Mouse (Mus musculus) heart, adult 8-10 months (tissue): ENCODE measurements at regions not wholly inside any gene's neighbourhood (a gene's known extent, or its start where the extent isn't known, plus 50 kb on each side); places are given as distances from the start of the nearest gene placed in this dataset.

ENCODE experiments used
- DNase-seq: peaks from one replicate; pipeline ENCODE4 v3.0.0; 2022; ENCODE audit warnings: low spot score

GRCm38 (mm10) chr3:41476516-41476915 lies 79.0 kb upstream of the Jade1 start:
- no peak for DNase-seq

DNA sequence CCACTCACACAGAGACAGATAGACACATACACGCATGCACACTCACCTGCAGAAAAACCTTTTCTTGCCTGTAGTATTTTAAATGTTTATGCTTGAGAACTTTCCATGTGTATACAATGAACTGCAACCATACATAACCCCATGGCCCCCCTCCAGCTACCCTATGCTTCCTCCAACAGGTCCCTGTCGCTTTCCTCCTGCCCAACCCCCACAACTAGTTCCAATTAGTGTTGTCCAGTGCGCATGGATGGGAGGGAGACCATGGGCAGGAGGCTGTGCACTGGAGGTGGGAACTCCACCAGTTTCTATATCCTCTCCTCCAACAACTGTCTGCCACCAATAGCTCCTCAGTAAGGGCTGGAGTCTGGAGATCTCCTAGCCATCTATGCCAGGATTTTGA lies 82.9 kb upstream of the Jade1 start:
- DNase-seq: no peak

GRCm38 (mm10) chr3:41469106-41469505 lies 86.4 kb upstream of the Jade1 start:
- DNase-seq: no peak

- no peak for DNase-seq
Observed at GRCm38 (mm10) chr3:41467857-41468256, 87.7 kb upstream of the Jade1 start.

GRCm38 (mm10) chr3:41465893-41466292 lies 89.6 kb upstream of the Jade1 start:
- no peak for DNase-seq

DNA sequence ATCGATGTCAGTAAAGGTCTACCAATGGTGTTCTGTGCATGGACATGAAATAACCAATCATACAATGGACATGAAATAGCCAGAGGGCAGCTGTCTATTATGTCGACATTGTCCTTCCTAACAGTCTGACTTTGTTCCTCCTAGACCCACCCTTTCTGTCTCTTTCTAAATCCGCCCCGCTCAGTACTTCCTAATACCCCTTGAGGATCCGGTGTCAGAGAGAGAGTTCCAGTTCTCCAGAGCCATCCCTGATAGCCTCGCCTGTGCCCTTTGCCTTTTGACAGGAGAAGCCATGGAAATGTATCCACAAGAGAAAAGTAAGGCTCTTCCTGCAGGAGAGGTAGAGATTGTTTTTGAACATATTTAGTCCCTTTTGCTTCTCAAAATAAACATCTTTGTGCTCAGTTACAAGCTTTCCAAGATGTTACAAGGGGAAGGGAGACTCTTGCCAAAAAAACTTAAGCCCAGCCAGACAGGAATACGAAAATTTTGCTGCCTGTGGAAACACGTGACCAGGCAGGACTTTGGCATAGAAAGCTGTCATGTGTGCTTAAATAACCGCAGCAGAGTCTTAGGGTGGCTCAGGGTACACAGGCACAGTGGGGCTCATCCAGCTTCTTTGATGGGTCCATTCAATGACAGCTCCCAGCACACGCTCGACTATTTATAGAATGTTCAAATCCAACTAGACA lies 92.4 kb upstream of the Jade1 start:
- DNase-seq: peak; percentile 33

- no peak for DNase-seq
Observed at GRCm38 (mm10) chr3:41460131-41460530, 95.4 kb upstream of the Jade1 start.

DNA sequence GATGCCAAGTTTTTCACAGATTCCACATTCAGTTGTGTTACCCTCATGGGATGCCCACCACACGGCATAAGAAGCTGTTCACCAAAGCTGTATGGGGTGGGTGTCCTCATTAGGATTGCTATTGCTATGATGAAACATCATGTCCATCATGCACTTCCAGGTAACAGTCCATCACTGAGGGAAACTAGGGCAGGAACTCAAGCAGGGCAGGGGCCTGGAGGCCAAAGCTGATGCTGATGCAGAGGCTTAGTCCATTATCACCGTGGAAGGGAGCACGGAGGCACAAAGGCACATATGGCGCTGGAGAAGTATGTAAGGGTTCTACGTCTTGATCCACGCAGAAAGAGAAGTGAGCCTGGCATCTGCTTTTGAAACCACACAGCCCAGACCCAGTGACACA lies 97.4 kb upstream of the Jade1 start:
- no peak for DNase-seq

GRCm38 (mm10) chr3:41453525-41453924 lies 102.0 kb upstream of the Jade1 start:
- DNase-seq: no peak

DNA sequence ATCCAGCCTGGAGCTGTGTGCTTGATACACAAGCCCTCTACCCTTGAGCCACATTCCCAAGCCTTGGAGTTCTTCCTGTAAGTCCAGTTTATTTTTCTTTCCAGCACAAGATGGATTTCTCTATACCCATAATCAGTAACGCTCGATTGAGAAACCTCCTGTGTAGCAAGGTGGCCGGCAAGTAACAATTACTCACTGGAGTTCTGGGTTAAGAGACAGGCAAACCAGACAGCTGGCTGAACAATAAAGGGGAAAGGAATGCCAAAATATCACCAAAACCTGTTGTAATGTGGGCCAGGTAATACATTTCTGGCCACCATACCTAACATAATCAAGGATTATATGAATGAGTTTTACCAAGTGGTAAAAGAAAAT lies 102.8 kb upstream of the Jade1 start:
- no peak for DNase-seq

DNA sequence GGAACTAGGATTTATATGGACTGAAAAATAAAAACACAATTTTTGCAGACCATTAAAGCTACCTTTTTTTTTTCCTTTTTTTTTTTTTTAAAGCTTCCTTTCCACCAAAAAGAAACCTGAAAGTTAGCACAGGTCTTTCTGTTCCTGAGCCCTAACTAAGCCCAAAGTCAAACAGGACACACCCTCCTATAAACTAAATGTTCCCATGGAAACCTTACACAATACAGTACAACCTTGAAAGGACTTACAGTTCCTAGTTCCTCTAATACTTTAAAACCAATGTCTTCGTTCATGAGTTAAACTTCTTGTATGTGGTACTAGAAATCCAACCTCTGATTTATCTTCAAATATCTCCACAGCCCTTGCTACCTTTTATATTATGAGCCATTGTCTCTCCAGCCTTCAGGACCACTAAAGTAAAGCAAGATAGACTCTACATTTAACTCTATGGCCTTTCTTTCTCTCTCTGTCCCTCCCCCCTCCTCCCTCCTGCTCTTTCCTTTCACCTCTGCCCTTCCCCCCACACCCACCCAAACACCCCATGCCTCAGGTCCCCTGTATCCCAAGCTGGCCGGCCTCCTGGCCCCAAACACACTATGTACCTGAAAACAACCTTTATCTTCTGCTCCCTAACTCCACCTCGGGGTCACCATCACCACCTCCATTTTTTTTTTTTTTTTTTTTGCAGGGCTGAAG lies 103.4 kb upstream of the Jade1 start:
- DNase-seq: no peak

GRCm38 (mm10) chr3:41450696-41451095 lies 104.8 kb upstream of the Jade1 start:
- no peak for DNase-seq

DNA sequence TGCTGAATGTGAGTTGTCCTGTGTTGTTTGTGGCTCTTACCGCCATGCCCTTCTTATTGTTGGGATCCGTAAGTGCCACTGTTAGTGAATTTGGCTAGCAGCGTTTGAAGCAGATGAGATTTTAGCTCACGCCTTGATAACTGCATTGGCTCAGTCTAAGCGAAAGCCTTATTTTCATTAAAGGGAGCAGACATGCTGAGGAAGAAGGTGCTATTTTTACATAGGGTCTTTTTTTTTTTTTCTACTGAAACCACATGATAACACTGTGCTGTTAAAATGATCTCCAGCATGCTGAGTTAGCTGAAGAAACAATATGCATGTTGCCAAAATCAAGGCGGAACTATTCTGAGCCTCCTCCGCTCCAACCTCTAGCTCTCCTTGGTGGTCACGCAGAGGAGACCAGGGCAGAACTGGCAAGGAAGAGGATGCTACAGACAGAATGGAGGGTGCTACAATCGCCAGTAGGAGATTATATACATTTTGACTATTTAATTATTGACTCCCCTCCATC lies 111.2 kb upstream of the Jade1 start:
- no peak for DNase-seq

DNA sequence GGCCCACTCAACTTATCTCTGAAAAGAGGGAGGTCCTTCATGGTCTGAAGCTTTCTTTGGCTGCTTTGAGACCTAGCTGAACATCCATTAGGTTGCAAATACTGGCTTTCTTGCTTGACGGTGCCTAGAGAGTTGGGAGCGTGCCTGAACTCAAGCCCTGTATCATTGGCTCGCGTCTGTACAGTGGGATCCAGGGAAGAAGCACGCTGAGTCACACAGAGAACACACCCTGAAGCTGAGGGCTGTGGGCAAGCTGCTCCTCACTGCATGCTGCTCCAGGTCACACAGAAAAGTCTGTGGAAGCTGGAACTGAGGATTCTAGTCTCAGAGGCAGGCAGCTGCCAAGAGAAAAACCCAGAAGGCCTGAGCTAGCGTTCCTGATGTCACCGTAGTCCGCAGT lies 119.3 kb upstream of the Jade1 start:
- peak; percentile 25 for DNase-seq

- DNase-seq: no peak
Observed at GRCm38 (mm10) chr3:41433106-41433505, 122.4 kb upstream of the Jade1 start.

DNA sequence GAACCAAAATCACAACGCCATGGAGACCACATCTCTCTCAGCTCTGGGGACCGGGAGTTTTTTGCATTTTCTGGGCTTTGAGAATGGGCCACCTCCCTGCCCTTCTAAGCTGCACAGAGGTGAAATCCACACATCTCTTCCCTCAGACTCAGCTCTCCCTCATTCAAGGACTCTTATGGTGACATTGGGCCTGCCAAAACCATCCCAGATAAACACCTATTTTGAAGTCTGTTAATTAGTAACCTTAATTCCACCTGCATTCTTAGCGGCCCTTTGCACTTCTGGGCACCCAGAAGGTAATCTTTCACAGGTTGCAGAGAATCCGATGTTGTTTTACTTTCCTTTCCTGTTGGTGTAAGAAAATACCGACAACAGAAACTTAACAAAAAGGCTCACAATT lies 123.2 kb upstream of the Jade1 start:
- DNase-seq: no peak

GRCm38 (mm10) chr3:41430191-41430590 lies 125.3 kb upstream of the Jade1 start:
- peak; percentile 72 for DNase-seq

DNA sequence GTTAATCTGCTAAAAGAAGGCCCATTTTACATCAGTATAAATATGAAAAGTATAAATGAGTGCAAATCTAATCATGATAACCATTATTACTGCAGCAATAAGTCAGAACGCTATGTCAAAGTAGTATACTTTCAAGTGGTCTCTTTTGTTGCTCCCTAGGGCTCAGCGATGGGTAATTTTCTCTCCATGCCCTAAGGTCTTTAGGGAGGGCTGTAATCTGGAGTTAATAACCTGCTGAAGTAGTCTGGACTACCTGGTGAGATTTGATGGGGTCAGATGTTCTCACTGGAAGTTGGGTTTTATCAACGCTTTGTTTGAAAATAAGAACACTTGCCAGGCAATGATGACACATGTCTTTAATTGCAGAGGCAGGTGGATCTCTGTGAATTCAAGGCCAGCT lies 128.6 kb upstream of the Jade1 start:
- no peak for DNase-seq

DNA sequence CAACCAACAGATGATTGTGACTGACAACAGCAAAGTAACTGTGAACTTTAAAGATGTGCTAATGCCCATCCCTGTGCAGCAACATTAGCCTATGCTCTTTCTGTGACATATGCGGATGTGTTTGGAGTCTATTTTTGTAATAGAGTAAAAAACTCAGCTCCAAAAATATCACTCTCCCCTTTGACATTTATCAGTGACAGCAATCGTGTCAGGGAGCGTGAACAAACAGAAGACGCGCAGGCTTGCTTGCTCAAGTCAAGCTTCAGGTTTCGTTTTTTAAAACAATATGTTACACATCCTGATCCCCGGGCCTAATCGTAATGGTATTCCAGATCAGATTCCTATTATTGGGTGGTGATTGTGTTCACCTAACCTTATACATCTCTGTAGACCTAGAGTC lies 129.7 kb upstream of the Jade1 start:
- no peak for DNase-seq

- DNase-seq: no peak
Observed at GRCm38 (mm10) chr3:41424142-41424939, 131.2 kb upstream of the Jade1 start.

DNA sequence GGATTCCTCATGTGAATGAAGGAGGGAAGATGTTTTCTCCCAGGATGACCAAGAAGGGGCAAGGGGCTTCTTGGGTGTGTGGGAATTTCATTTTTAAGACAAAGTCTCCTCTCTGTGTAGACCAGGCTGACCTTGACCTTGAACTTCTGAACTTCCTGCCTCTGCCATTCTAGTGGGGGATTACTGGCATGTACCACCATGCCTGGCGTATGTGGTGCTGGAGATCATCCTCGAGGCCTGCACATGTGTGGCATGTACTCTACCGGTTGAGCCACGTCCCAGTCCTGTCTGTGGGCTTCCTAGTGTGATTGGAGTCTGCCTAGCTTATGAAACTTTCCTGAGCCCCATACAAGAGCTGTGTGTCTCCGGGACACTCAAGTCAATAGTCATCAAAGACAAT lies 131.9 kb upstream of the Jade1 start:
- DNase-seq: no peak
